Mouse (Mus musculus): Measurements from ENCODE around the gene Hpse.

- TF ChIP-seq GATA1 (IDR thresholded peaks at IDR 0.05; ENCODE audit: low read length) (no peak), TAL1 (IDR thresholded peaks at IDR 0.05; ENCODE audit: low read length) (no peak)
Observed at GRCm38 (mm10) chr5:100697886-100698285, 21.6 kb downstream of the Hpse start.

All from erythroblast, embryonic 14.5 days (primary cell).